Mouse (Mus musculus) adipocyte (in vitro differentiated cells): ENCODE measurements around the gene Stau1.

Experiments
- DNase-seq: peaks from one replicate; pipeline ENCODE4 v3.0.0-alpha.2; 2016; ENCODE audit warnings: low spot score

Stau1 gene

DNA sequence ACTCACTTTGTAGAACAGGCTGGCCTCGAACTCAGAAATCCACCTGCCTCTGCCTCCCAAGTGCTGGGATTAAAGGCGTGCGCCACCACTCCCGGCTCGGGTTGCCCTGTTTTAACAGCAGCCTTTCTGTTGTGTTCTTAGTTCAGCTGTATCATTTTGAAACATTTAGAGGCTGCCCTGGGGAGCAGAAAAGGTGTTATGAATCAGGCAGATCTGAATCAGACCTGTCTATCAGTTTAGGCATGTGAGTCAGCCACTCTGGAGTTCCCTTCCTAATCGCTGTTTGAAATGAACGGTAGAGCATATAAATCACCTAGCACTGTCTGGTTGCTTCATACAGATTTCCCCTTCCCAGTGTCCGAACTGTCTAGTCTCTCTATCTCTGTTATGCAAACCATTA lies 85.6 kb downstream of the Stau1 start:
- no peak for DNase-seq

DNA sequence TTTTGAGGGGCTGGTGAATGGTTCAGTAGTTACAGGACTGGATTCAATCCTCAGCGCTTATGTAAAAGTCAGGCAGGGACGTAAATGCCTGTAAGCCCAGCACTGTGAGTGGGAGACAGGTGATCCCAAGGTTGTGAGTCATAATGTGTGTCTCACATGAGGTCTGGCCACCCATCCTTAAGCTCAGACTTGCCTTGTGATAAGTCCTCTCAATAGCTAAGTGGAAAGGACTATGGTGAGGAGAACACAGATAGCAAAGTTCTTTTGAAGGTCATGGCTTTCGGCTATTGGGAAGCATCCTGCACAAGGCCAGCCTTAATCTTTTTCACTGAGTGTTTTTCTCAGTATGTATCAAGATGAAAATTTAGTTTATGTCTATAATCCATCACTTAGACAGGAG lies 86.4 kb downstream of the Stau1 start:
- DNase-seq, result no peak

DNA sequence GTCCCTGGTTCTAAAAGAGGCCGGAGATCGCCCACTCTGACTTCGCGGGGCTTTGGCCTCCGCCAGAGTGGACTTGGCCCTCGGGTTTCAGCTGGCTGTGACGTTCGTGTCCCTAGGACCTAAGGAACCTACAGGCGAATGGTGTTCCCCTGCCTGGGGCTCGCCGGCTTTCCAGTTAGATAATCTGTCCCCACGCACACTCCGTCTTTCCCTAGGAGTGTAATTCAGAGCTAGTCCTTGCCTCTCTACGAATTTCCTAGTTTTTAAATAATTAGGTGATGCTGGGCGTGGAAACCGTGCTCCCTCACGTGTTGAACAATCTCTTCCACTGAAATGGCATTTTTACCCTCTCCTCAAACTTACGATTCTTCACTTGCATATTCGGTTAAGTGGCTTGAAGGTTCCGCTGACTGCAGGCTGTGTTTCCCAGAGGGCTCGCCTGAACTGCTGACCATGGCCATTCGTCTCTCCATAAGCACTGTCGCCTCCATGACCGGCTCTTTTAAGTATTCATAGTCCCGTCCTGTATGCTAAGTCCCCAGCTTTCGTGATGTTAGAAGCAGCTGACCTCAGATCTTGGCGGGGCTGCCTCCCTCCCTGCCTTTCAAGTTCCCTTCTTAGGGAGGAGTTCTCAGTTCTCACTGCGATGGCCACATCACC lies 89.4 kb downstream of the Stau1 start:
- peak; percentile 33 for DNase-seq

DNA sequence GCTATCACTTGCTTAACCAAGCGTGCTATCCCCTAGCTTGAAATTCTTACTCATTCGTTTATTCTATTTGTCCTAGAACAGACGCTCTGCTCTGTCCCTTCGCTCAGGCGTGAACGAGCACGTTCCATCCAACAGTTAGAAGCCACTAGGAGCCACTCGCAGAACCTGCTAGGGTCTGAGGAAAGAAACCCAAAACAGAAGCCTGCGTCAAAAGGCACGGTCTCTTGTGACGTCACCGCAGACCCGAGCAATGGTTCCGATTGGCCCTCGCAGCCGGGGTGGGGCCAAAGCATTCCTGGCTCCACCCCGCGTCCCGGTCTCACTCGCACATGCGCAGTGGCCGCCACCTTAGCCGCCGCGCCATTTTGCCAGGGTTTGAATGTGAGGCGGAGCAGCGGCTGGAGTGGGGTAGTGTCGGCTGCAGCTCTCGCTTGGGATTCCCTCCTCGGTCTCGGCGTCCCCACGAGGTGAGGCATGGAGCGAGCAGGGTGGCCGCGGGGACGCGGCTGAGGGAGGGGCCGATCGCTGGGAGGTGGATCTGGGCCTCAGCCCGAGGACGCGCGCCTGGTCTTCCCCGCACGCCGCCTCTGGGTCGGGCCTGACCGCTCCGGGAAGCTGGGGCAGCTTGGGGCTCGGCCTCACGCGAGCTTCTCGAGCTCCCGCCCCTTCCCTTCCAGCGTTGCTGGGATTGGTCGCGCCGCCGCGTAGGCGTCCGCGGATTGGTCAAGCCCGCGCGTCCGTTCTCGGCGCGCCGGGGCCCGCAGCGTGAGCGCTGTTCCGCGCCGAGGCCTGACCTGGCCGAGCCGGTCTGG lies 90.2 kb downstream of the Stau1 start, which contains the start of gene Cse1l:
Cse1l (plus strand) TSS at position 330 of the 812 bp plus-strand sequence.
- peak; percentile 98 for DNase-seq

DNA sequence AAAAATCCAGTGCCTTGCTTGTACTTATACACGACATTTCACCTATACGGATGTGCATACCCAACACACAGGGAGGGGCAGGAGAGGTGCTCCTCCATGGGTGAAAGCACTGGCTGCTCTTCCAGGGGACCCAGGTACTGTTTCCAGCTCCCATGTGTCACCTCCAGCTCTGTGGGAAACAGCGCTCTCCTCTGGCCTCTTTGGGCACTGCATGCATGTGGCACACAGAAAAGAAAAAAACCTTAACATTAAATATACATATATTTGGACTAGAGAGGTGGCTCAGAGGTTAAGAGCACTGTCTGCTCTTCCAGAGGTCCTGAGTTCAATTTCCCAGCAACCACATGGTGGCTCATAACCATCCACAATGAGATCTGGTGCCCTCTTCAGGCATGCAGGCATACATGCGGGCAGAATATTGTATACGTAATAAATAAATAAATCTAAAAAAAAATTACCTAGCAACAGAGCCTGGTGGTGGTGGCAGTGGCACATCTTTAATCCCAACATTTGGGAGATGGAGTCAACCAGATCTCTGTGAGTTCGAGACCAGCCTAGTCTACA lies 92.3 kb downstream of the Stau1 start:
- no peak for DNase-seq

DNA sequence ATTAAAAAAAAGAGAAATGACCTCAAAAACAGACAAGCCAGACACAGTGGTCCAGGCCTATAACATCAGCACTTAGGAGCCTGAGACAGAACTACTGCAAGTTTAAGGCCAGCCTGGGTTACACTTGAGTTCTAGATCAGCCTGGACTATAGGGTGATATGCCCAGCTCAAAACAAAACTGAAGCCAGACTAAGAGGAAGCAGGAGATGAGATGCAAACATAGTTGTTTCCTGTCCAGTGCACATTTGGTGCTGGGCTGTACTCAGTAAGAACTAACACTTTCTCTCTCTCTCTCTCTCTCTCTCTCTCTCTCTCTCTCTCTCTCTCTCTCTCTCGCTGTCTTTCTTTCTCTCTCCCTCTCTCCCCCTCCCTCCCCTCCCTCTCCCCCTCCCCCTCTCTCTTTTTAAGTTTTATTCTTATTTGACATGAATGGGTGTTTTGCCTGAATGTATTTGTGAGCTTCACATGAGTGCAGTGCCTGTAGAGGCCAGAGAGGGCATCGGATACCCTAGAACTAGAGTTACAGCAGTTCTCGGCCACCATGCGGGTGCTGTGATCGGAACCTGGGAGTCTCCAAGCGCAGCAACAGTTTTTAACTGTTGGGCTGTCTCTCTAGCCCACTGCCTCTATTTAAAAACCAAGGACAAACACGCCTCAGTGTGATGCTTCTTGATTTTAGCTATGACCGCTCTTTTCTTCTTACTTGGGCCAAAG lies 95.2 kb downstream of the Stau1 start:
- DNase-seq, result no peak

DNA sequence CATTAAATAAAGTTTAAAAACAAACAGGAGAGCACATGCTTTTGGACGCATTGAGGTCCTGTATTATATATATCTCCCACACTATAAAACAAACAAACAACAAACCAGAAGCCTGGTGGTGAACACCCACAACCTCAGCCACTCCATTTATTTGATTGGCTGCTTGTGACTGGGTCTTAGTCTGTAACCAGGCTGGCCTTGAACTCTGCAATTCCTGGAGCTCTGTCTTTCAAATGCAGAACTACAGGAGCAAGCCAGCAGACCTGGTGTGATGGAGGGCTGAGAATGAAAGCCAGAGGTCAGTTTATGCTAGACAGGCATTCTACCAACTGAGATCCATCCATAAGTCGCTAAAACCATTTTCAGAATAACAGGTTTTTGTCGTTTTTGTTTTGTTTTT lies 96.4 kb downstream of the Stau1 start:
- no peak for DNase-seq

DNA sequence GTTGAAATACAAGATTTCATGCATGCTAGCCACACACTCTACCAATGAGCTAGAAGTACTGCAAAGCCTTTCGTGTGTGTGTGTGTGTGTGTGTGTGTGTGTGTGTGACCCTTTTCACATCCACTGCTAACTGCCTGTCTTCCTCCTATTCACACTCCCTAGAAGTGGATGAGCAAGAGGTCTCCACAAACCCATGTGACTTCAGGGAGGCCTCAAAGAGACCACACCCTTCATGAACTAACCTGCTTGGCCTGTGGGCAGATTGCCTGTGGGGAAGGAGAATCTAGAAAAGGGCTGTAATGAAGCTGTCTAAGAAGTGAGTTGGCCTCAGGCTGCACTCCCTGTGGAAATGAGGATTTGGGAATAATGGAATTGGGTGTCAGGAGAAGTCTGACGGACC lies 96.9 kb downstream of the Stau1 start:
- no peak for DNase-seq
